Mouse (Mus musculus) MEL (cell line): ENCODE results near the gene Slc9a3r1. TPM values are rescaled to one million over a fixed set of nuclear protein-coding genes. Genes with fewer than 3 reads are reported as not detected.

Experiments
- DNase-seq: peaks from one replicate; pipeline ENCODE4 v3.0.0; 2011; ENCODE audit warnings: low read depth, low spot score
- H3K27ac ChIP-seq: 2 replicates; pipeline ENCODE4 v1.5.1; 2012; ENCODE audit warnings: low read depth, mild to moderate bottlenecking, control low read depth, low read length, moderate library complexity; ENCODE audit not compliant: control insufficient read depth
- H3K27me3 ChIP-seq, 2 experiments: fragments of 150-350 bp in 1 of 2; sonication (generic) in 1 of 2; 2 replicates each; pipeline ENCODE4 v1.6.1; 2012; ENCODE audit warnings: low read length in 2 of 2, mild to moderate bottlenecking in 2 of 2, improper control_type of control experiment in 1 of 2, moderate library complexity in 1 of 2; ENCODE audit not compliant: insufficient read depth in 2 of 2, control insufficient read depth in 1 of 2
- H3K36me3 ChIP-seq, 2 experiments: 2 replicates each; pipeline ENCODE4 v1.6.1; 2012 to 2014; ENCODE audit warnings: low read length in 2 of 2, improper control_type of control experiment in 1 of 2, inconsistent platforms in 1 of 2, mild to moderate bottlenecking in 1 of 2; ENCODE audit not compliant: insufficient read depth in 2 of 2, control insufficient read depth in 1 of 2
- H3K4me1 ChIP-seq, 2 experiments: fragments of 150-350 bp in 1 of 2; sonication (generic) in 1 of 2; 2 replicates each; pipeline ENCODE4 v1.6.1; 2012; ENCODE audit warnings: low read length in 2 of 2, improper control_type of control experiment in 1 of 2, mild to moderate bottlenecking in 1 of 2; ENCODE audit not compliant: insufficient read depth in 2 of 2, control insufficient read depth in 1 of 2
- H3K4me3 ChIP-seq, 2 experiments: fragments of 150-350 bp in 1 of 2; sonication (generic) in 1 of 2; 2 replicates each; pipeline ENCODE4 v1.5.1; 2012; ENCODE audit warnings: low read depth in 2 of 2, low read length in 2 of 2, mild to moderate bottlenecking in 2 of 2, moderate library complexity in 2 of 2, control low read depth in 1 of 2, improper control_type of control experiment in 1 of 2; ENCODE audit not compliant: control insufficient read depth in 1 of 2, insufficient read depth in 1 of 2
- H3K79me2 ChIP-seq: 2 replicates; pipeline ENCODE4 v1.6.1; 2012; ENCODE audit warnings: mild to moderate bottlenecking, low read length, moderate library complexity; ENCODE audit not compliant: control insufficient read depth, poor library complexity, insufficient read depth
- H3K9ac ChIP-seq: 2 replicates; pipeline ENCODE4 v1.6.1; 2012; ENCODE audit warnings: low read depth, mild to moderate bottlenecking, control low read depth, low read length, moderate library complexity; ENCODE audit not compliant: control insufficient read depth, poor library complexity, severe bottlenecking
- H3K9me3 ChIP-seq: fragments of 150-350 bp; sonication (generic); replicated peaks from 2 replicates; pipeline ENCODE4 v1.6.1; 2012; ENCODE audit warnings: mild to moderate bottlenecking, low read length, improper control_type of control experiment, moderate library complexity; ENCODE audit not compliant: insufficient read depth
- CTCF ChIP-seq, 3 experiments: IDR thresholded peaks in 2 of 3; conservative IDR thresholded peaks in 1 of 3; 2 replicates each; pipeline ENCODE4 v1.5.1; 2011 to 2012; ENCODE audit warnings: low read length in 3 of 3, low read depth in 2 of 3, mild to moderate bottlenecking in 2 of 3, improper control_type of control experiment in 1 of 3, inconsistent platforms in 1 of 3, mixed read lengths in 1 of 3, moderate library complexity in 1 of 3; ENCODE audit not compliant: control insufficient read depth in 1 of 3, insufficient read depth in 1 of 3, poor library complexity in 1 of 3, severe bottlenecking in 1 of 3
- E2F4 ChIP-seq: IDR thresholded peaks from 2 replicates; pipeline ENCODE4 v1.6.1; 2011; ENCODE audit warnings: low read depth, low read length, improper control_type of control experiment, borderline replicate concordance
- EP300 ChIP-seq, 2 experiments: IDR thresholded peaks; 2 replicates each; pipeline ENCODE4 v1.6.1; 2011; ENCODE audit warnings: improper control_type of control experiment in 2 of 2, low read length in 2 of 2, low read depth in 1 of 2, mild to moderate bottlenecking in 1 of 2
- ETS1 ChIP-seq: IDR thresholded peaks from 2 replicates; pipeline ENCODE4 v1.6.1; 2012; ENCODE audit warnings: low read depth, mild to moderate bottlenecking, inconsistent platforms, low read length, improper control_type of control experiment, moderate library complexity
- GABPA ChIP-seq: IDR thresholded peaks from 2 replicates; pipeline ENCODE4 v1.6.1; 2012; ENCODE audit warnings: low read depth, mild to moderate bottlenecking, inconsistent platforms, low read length, improper control_type of control experiment, moderate library complexity
- HCFC1 ChIP-seq: IDR thresholded peaks from 2 replicates; pipeline ENCODE4 v1.6.1; 2012; ENCODE audit warnings: low read depth, mild to moderate bottlenecking, inconsistent platforms, low read length, improper control_type of control experiment, moderate library complexity
- JUND ChIP-seq: IDR thresholded peaks from 2 replicates; pipeline ENCODE4 v1.6.1; 2011; ENCODE audit warnings: low read depth, mild to moderate bottlenecking, improper control_type of control experiment, low read length
- KAT2A ChIP-seq: conservative IDR thresholded peaks from 2 replicates; pipeline ENCODE4 v1.6.1; 2012; ENCODE audit warnings: low read depth, low read length, improper control_type of control experiment, inconsistent platforms
- MAFK ChIP-seq: IDR thresholded peaks from 2 replicates; pipeline ENCODE4 v1.6.1; 2011; ENCODE audit warnings: low read depth, mild to moderate bottlenecking, low read length, improper control_type of control experiment, borderline replicate concordance
- MAZ ChIP-seq: IDR thresholded peaks from 2 replicates; pipeline ENCODE4 v1.6.1; 2012; ENCODE audit warnings: low read depth, mild to moderate bottlenecking, inconsistent platforms, low read length, improper control_type of control experiment
- MEF2A ChIP-seq: IDR thresholded peaks from 2 replicates; pipeline ENCODE4 v1.6.1; 2014; ENCODE audit warnings: low read depth, mild to moderate bottlenecking, inconsistent platforms, low read length, improper control_type of control experiment; ENCODE audit not compliant: poor library complexity, insufficient replicate concordance, severe bottlenecking; ENCODE audit errors: extremely low read depth
- MYB ChIP-seq: IDR thresholded peaks from 2 replicates; pipeline ENCODE4 v1.6.1; 2011; ENCODE audit warnings: mild to moderate bottlenecking, low read depth, low read length, improper control_type of control experiment
- MYC ChIP-seq: IDR thresholded peaks from 2 replicates; pipeline ENCODE4 v1.6.1; 2011; ENCODE audit warnings: low read depth, mild to moderate bottlenecking, low read length, improper control_type of control experiment, moderate library complexity
- NELFE ChIP-seq: IDR thresholded peaks from 2 replicates; pipeline ENCODE4 v1.6.1; 2011; ENCODE audit warnings: low read depth, low read length, improper control_type of control experiment
- POLR2A ChIP-seq, 2 experiments: IDR thresholded peaks; 2 replicates each; pipeline ENCODE4 v1.6.1; 2011 to 2012; ENCODE audit warnings: low read length in 2 of 2, mild to moderate bottlenecking in 2 of 2, control low read depth in 1 of 2, improper control_type of control experiment in 1 of 2, low read depth in 1 of 2, moderate library complexity in 1 of 2; ENCODE audit not compliant: control insufficient read depth in 1 of 2, insufficient read depth in 1 of 2, poor library complexity in 1 of 2
- POLR2AphosphoS5 ChIP-seq: IDR thresholded peaks from 2 replicates; pipeline ENCODE4 v1.6.1; 2012; ENCODE audit warnings: low read depth, borderline replicate concordance, mild to moderate bottlenecking, inconsistent platforms, low read length, moderate library complexity, mixed read lengths
- RAD21 ChIP-seq: IDR thresholded peaks from 2 replicates; pipeline ENCODE4 v1.6.1; 2011; ENCODE audit warnings: mild to moderate bottlenecking, low read depth, low read length, improper control_type of control experiment
- SIN3A ChIP-seq: IDR thresholded peaks from 2 replicates; pipeline ENCODE4 v1.6.1; 2012; ENCODE audit warnings: low read length, improper control_type of control experiment, inconsistent platforms
- SMC3 ChIP-seq: IDR thresholded peaks from 2 replicates; pipeline ENCODE4 v1.6.1; 2011; ENCODE audit warnings: low read depth, low read length, improper control_type of control experiment
- TAL1 ChIP-seq: IDR thresholded peaks from 2 replicates; pipeline ENCODE4 v1.6.1; 2012; ENCODE audit warnings: mild to moderate bottlenecking, inconsistent platforms, low read length, moderate library complexity, mixed read lengths
- TBP ChIP-seq: IDR thresholded peaks from 2 replicates; pipeline ENCODE4 v1.8.0; 2011; ENCODE audit warnings: low read depth, low read length, improper control_type of control experiment
- USF1 ChIP-seq: IDR thresholded peaks from 2 replicates; pipeline ENCODE4 v1.6.1; 2014; ENCODE audit warnings: low read depth, mild to moderate bottlenecking, inconsistent platforms, low read length, improper control_type of control experiment, moderate library complexity
- ZKSCAN1 ChIP-seq: IDR thresholded peaks from 2 replicates; pipeline ENCODE4 v1.6.1; 2012; ENCODE audit warnings: low read depth, mild to moderate bottlenecking, inconsistent platforms, low read length, improper control_type of control experiment, moderate library complexity
- ZMIZ1 ChIP-seq: IDR thresholded peaks from 2 replicates; pipeline ENCODE4 v1.6.1; 2012; ENCODE audit warnings: low read depth, mild to moderate bottlenecking, inconsistent platforms, low read length, improper control_type of control experiment, moderate library complexity
- polyA plus RNA-seq, 2 experiments: library from polyadenylated mRNA; stranded (reverse) in 1 of 2; unstranded in 1 of 2; fragments of >175 nt in 1 of 2; fragments of >200 nt in 1 of 2; gene quantifications; 2 replicates each; pipeline versions ENCODE4 v1.2.1 to v1.2.4; 2012; ENCODE audit warnings: low replicate concordance in 2 of 2, low read depth in 1 of 2; ENCODE audit not compliant: insufficient read length in 2 of 2, insufficient read depth in 1 of 2, missing spikeins in 1 of 2
- total RNA-seq: library from RNA; depleted of rRNA; stranded (reverse); fragments of 300-350 nt; gene quantifications from 2 replicates; pipeline ENCODE4 v1.2.3, GENCODE M21; 2012

The Slc9a3r1 gene
- total and polyA plus RNA-seq, 3 experiments: 112 to 127 TPM; not detected in 1

- H3K27ac ChIP-seq: no peak overlapping the region
- H3K9ac ChIP-seq: no peak overlapping the region
- H3K9me3 ChIP-seq: no peaks in the 10 kb centered on the region
- peaks cover 0 to 6% of the 10 kb centered on the region in 2 experiments; a peak in 2 of 4 replicates for H3K4me1 ChIP-seq
- no peaks in the 10 kb centered on the region for H3K79me2 ChIP-seq
- no peak for DNase-seq
- H3K36me3 ChIP-seq: peaks cover 0 to 2% of the 10 kb centered on the region in 2 experiments; a peak in 1 of 4 replicates
- no peak for TF ChIP-seq ZMIZ1
- TF ChIP-seq E2F4: no peak
- no peak for TF ChIP-seq EP300 (IDR thresholded peaks at IDR 0.05; ENCODE audit: low read depth in 1 of 2, low read length in 2 of 2)
- no peak for TF ChIP-seq POLR2AphosphoS5
- no peak for TF ChIP-seq USF1
- TF ChIP-seq TBP: no peak
- no peak for TF ChIP-seq SIN3A
- no peak for TF ChIP-seq POLR2A (IDR thresholded peaks at IDR 0.05; ENCODE audit: control insufficient read depth in 1 of 2, insufficient read depth in 1 of 2, low read depth in 1 of 2, low read length in 2 of 2, poor library complexity in 1 of 2)
- TF ChIP-seq ZKSCAN1: no peak
- TF ChIP-seq MAFK: no peak
- no peak for TF ChIP-seq HCFC1
- TF ChIP-seq ETS1: no peak
- no peak for TF ChIP-seq JUND
- no peak for TF ChIP-seq RAD21
- TF ChIP-seq, all 39 proteins: peak for 0
- H3K4me3 ChIP-seq: no peak overlapping the region
- H3K27me3 ChIP-seq: no peaks in the 10 kb centered on the region
These were observed 60.3 kb downstream of the Slc9a3r1 start for GRCm38 (mm10) chr11:115223451-115223850.

- H3K79me2 ChIP-seq: no peaks in the 10 kb centered on the region
- TF ChIP-seq HCFC1 (no peak), EP300 (IDR thresholded peaks at IDR 0.05; ENCODE audit: low read depth in 1 of 2, low read length in 2 of 2) (no peak), POLR2AphosphoS5 (no peak), KAT2A (no peak), SMC3 (no peak), MYC (no peak), MAZ (no peak), USF1 (no peak), MYB (no peak), TBP (no peak), GABPA (no peak), MAFK (no peak), JUND (no peak), NELFE (no peak), TAL1 (no peak), ETS1 (no peak), MEF2A (no peak), E2F4 (no peak), CTCF (IDR thresholded peaks at IDR 0.05 in 2 of 3, conservative IDR thresholded peaks at IDR 0.05 in 1 of 3; ENCODE audit: control insufficient read depth in 1 of 3, insufficient read depth in 1 of 3, low read depth in 2 of 3, low read length in 3 of 3, poor library complexity in 1 of 3, severe bottlenecking in 1 of 3) (no peak)
- no peaks in the 10 kb centered on the region for H3K9me3 ChIP-seq
- H3K27me3 ChIP-seq: no peaks in the 10 kb centered on the region
- no peak for DNase-seq
- no peak overlapping the region for H3K9ac ChIP-seq
- H3K4me3 ChIP-seq: no peak overlapping the region
- H3K27ac ChIP-seq: no peak overlapping the region
- peaks cover 0 to 6% of the 10 kb centered on the region in 2 experiments; a peak in 2 of 4 replicates for H3K4me1 ChIP-seq
- 0 out of 4 replicates have a peak, but pooled peaks cover 0 to 2% of the 10 kb centered on the region in 2 experiments for H3K36me3 ChIP-seq
These were observed 60.7 kb downstream of the Slc9a3r1 start for GRCm38 (mm10) chr11:115223877-115224276.
